Mouse (Mus musculus): ENCODE measurements around the gene Lrrc1. TPM values are rescaled to one million over a fixed set of nuclear protein-coding genes. Genes with fewer than 3 reads are reported as not detected.

Gene Lrrc1
- polyA plus RNA-seq, 1 experiment from 2014 or later, result 27.4 TPM

DNA sequence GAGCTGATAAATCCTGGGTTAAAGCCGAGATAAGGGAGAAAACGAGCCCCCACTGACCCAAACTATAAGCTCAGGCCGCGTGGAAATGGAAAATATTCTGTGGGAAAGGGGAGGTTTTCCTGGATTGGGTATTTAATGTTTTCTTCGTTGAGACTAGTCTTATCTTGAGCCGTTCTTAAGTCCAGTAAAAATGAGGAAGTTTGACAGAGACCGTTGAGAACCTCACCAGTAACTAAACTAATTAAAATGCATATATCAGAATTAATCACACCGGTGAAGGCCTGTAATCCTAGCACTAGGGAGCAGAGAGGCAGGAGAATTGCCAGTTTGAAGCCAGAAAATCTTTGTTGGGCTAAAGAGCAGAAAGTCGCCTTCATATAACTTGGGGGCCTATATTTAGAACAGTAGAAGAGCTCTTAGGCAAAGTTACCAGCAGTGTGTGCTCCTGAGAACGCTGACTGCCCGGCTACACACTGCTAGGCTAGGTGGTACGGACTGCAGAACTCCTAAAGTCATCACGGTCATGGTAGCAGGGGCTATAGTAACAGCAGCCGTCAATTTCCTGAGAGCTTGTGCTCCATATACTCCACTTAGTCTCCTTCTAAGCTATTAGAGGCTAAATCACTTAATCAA is 116.4 kb downstream of the Lrrc1 start:
- no peak for DNase-seq (ENCODE audit: low read depth, low spot score)
- CTCF ChIA-PET, result interaction anchor here (0.7 kb wide), 1 partner anchor 14 kb away, joined by 3 read pairs; no protein-coding TSS in a partner anchor
- H3K27me3 ChIP-seq, result no peaks in the 10 kb centered on the region
- POLR2A ChIA-PET, result interaction anchor here (1.5 kb wide), 1 partner anchor 46 kb away, joined by 3 read pairs; no protein-coding TSS in a partner anchor
- no peak for TF ChIP-seq CTCF (IDR thresholded peaks at IDR 0.05)
- in situ Hi-C loops (cut with MboI; ENCODE audit: low pct_unique_long_range_greater_than_20kb), result no loop called here
- ATAC-seq, result no peak

DNA sequence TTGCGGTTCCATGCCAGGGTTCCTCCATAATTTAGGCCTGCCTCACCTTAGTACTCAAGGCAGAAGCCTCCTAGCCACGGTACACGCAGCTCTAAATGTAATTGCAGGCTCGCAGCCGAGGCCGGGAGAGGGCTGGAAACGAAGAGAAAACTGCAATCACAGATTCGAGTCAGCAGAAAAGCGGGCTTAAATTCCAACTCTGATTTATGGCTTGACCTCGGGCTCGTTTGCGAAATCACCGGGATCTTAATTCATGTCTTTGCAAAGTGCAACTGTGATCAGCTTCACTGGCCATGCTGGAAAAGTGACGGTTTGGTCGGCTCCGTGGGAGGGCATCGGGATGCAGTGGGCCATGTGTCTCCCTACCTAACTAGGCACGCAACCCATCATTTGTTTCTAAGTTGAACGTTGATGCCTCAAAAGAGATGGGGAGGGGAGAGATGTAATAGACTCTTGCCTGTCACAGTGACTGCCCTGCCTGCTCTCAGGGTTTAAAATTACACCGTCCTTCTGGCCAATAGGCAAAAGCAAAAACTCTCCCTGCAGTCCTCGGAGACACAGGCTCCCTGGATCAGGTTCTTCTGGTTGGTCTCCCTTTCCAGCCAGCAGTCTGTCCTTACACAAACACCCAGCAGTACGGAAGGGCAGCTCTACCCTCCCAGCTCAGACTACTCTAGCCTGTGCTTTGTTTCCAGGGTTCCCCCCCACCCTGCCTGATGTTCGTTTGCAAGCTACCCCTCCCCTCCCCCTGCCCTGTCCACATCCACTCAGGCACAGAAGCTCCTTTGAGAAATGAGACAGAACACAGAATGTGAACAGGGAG is 117.2 kb downstream of the Lrrc1 start:
- POLR2A ChIA-PET, result interaction anchor here (1.5 kb wide), 1 partner anchor 46 kb away, joined by 3 read pairs; no protein-coding TSS in a partner anchor
- no peak for TF ChIP-seq CTCF (IDR thresholded peaks at IDR 0.05)
- DNase-seq (ENCODE audit: low read depth, low spot score) (peak; percentile 75), ATAC-seq (peak; percentile 94)
- H3K27me3 ChIP-seq, result no peaks in the 10 kb centered on the region
- in situ Hi-C loops (cut with MboI; ENCODE audit: low pct_unique_long_range_greater_than_20kb), result no loop called here
- CTCF ChIA-PET, result no interaction called here

DNA sequence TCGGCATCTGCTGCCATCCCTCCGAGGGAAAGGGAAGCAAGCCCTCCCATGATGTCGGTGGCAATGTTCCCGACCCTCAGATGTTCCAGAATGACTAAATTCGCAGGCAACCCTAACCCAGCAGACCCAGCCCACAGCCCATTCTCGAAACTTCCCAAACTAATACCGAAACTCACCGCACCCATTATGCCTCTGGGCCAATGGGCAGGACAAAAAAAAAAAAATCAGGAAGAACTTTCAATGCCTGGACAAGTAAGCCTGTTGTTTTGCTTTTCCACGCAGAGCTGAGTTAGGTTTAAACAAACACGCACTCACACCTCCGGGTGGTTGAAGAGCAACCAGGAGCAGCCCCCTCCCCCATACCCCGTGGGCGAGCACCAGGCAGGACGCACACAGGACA is 118.6 kb downstream of the Lrrc1 start:
- H3K27me3 ChIP-seq, result no peaks in the 10 kb centered on the region
- ATAC-seq (no peak), DNase-seq (ENCODE audit: low read depth, low spot score) (no peak)
- ChIA-PET POLR2A (no interaction called here), CTCF (no interaction called here)
- TF ChIP-seq CTCF (IDR thresholded peaks at IDR 0.05), result no peak
- in situ Hi-C loops (cut with MboI; ENCODE audit: low pct_unique_long_range_greater_than_20kb), result no loop called here

DNA sequence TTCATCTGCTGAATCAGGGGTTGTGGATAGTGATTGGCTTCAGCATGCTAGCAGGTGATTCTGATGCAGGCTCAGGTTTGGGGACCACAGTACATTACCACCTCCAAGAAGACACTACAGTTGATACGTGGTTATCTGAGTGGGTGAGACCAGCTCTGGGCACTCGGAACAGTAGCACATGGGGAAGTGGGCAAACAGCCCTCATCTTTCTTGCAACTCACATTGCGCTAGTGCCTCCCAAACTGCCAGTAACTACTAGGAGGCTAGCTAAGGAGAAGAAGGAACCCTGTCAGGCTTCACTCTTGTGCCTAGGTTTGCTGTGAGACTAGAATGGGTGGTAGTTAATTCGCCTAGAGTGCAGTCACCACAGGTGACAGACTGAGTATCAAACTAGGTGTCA is 119.1 kb downstream of the Lrrc1 start:
- in situ Hi-C loops (cut with MboI; ENCODE audit: low pct_unique_long_range_greater_than_20kb), result no loop called here
- ChIA-PET POLR2A (no interaction called here), CTCF (interaction anchor here (1.0 to 1.7 kb wide), 2 partner anchors 74 to 152 kb away, joined by 3 to 4 read pairs; no protein-coding TSS in a partner anchor)
- TF ChIP-seq CTCF (IDR thresholded peaks at IDR 0.05), result no peak
- ATAC-seq (no peak), DNase-seq (ENCODE audit: low read depth, low spot score) (no peak)
- H3K27me3 ChIP-seq, result no peaks in the 10 kb centered on the region

DNA sequence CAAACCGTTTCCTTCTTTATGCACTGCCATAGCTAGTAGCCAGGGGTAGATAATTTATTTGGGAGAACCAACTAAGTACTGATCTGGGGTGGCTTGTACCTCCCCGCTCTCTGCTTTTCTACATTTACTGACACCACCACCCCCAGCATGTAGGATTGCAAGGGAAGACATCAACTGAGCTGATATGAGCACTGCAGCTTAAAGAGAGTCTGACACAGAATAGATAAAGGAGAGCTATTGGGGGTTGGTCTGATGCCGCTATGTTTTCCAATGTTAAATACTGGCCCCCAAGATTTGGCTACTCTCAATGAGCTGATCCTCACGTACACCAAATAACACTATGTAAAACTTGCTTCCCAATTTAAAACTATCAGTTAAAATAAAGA is 124.5 kb downstream of the Lrrc1 start:
- POLR2A ChIA-PET, result no interaction called here
- DNase-seq (ENCODE audit: low read depth, low spot score) (no peak), ATAC-seq (no peak)
- no peak for TF ChIP-seq CTCF (IDR thresholded peaks at IDR 0.05)
- CTCF ChIA-PET, result interaction anchor here (1.4 kb wide), 1 partner anchor 13 kb away, joined by 4 read pairs; no protein-coding TSS in a partner anchor
- no peaks in the 10 kb centered on the region for H3K27me3 ChIP-seq
- in situ Hi-C loops (cut with MboI; ENCODE audit: low pct_unique_long_range_greater_than_20kb), result loop anchor here (25.0 kb wide), 1 partner anchor 367 kb away; no protein-coding TSS in a partner anchor

DNA sequence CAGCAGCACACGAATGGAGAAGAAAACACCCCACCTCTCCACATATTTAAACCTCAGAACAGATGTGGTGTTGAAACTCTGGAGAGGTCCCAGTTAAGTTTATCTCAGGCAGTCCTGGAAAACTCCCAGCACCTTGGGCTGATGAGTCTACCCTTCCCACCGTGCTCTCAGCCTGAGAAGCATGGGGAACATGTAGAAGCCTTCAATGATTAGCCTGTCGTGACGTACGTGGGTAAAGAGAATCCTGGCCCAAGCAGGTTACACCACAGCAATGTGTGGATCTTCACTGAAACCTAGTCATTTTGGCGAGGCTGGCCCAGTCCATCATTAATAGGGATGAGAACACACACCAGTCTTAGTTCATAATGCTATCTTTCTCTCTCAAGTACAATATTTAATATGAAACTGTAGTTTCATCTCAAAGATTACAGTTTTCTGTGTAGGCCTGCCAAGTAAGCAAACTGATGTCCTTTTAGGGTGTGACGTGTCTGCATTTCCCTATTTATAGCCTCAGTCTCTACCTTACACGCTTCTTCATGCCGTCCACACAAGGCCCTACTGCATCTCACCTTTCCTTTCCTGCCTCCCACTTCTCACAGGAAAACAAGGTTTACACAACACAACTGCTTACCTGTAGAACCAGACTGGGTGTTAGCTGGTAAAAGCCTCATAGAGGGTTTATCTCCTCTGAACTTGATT is 125.0 kb downstream of the Lrrc1 start:
- no peak for TF ChIP-seq CTCF (IDR thresholded peaks at IDR 0.05)
- H3K27me3 ChIP-seq, result no peaks in the 10 kb centered on the region
- no peak for ATAC-seq
- ChIA-PET POLR2A (interaction anchor here (1.1 kb wide), 1 partner anchor 125 kb away, joined by 3 read pairs; the partner anchor contains the start of gene Lrrc1), CTCF (interaction anchor here (1.4 kb wide), 1 partner anchor 12 kb away, joined by 4 read pairs; no protein-coding TSS in a partner anchor)
- DNase-seq (ENCODE audit: low read depth, low spot score), result no peak
- in situ Hi-C loops (cut with MboI; ENCODE audit: low pct_unique_long_range_greater_than_20kb), result loop anchor here (25.0 kb wide), 1 partner anchor 368 kb away; no protein-coding TSS in a partner anchor

DNA sequence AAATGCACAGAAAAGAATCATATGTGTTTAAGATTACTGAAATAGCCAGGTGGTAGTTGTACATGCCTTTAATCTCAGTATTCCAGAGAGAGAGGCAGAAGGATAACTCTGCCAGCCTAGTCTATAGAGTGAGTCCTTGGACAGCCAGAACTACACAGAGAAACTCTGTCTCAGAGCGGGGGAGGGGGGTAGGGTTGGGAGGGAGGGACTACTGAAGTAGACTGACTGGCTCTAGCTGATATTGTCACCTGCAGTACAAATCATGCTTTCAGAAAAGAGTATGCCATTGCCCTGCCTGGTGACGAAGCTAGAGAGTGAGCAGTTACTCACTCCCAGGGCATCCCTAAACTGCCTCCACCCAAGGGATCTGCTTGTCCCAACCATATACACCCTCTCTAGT is 125.9 kb downstream of the Lrrc1 start:
- DNase-seq (ENCODE audit: low read depth, low spot score) (no peak), ATAC-seq (no peak)
- ChIA-PET POLR2A (interaction anchor here (1.1 kb wide), 1 partner anchor 126 kb away, joined by 3 read pairs; the partner anchor contains the start of gene Lrrc1), CTCF (interaction anchor here (0.7 kb wide), 1 partner anchor 26 kb away, joined by 3 read pairs; no protein-coding TSS in a partner anchor)
- no peaks in the 10 kb centered on the region for H3K27me3 ChIP-seq
- TF ChIP-seq CTCF (IDR thresholded peaks at IDR 0.05), result no peak
- in situ Hi-C loops (cut with MboI; ENCODE audit: low pct_unique_long_range_greater_than_20kb), result loop anchor here (25.0 kb wide), 1 partner anchor 369 kb away; no protein-coding TSS in a partner anchor

DNA sequence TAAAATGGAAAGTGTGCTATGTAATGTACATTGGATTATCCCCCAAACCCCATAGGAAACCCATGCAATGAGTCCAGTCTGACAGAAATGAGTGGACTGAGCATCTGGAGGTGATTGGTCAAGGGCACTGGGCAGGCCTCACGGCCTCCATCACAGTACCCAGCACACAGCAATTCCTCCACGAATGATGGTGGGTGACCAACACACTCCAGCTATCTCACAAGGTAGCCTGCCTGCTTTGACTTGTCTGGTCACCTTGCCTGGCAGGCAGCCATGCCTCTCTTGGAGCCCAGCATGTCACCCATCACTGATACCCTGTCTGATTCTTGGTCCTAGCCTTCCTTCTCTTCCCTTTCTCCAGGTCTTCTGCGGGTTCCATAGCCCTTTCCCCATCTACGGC is 128.2 kb downstream of the Lrrc1 start:
- TF ChIP-seq CTCF (IDR thresholded peaks at IDR 0.05), result no peak
- DNase-seq (ENCODE audit: low read depth, low spot score), result no peak

DNA sequence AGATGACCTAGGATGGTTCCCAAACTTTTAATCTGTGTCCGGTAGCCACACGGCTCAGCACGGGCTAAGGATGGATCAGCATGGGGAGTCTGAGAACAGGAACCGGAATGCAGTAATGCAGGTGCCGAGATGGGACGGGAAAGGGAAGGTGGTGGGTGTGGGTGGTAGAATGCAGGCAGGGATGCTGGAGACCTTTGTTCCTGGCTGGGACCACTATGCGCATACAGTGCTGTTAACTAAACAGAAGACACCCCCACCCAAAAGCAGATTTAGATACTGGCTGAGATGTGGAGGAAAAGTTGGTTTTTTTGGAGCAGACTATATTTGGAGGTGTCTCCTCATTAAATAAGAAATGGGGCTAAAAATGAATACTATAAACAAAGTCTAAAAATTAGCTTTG is 128.7 kb downstream of the Lrrc1 start:
- in situ Hi-C loops (cut with MboI; ENCODE audit: low pct_unique_long_range_greater_than_20kb), result loop anchor here (25.0 kb wide), 1 partner anchor 371 kb away; no protein-coding TSS in a partner anchor
- DNase-seq (ENCODE audit: low read depth, low spot score), result no peak
- no peak for TF ChIP-seq CTCF (IDR thresholded peaks at IDR 0.05)
- no peak for ATAC-seq
- CTCF ChIA-PET, result no interaction called here
- POLR2A ChIA-PET, result no interaction called here
- H3K27me3 ChIP-seq, result no peaks in the 10 kb centered on the region

More for the DNA sequence above, 128.2 kb downstream of the Lrrc1 start:
- POLR2A ChIA-PET, result no interaction called here
- in situ Hi-C loops (cut with MboI; ENCODE audit: low pct_unique_long_range_greater_than_20kb), result loop anchor here (25.0 kb wide), 1 partner anchor 371 kb away; no protein-coding TSS in a partner anchor
- CTCF ChIA-PET, result no interaction called here
- no peak for ATAC-seq
- no peaks in the 10 kb centered on the region for H3K27me3 ChIP-seq

DNA sequence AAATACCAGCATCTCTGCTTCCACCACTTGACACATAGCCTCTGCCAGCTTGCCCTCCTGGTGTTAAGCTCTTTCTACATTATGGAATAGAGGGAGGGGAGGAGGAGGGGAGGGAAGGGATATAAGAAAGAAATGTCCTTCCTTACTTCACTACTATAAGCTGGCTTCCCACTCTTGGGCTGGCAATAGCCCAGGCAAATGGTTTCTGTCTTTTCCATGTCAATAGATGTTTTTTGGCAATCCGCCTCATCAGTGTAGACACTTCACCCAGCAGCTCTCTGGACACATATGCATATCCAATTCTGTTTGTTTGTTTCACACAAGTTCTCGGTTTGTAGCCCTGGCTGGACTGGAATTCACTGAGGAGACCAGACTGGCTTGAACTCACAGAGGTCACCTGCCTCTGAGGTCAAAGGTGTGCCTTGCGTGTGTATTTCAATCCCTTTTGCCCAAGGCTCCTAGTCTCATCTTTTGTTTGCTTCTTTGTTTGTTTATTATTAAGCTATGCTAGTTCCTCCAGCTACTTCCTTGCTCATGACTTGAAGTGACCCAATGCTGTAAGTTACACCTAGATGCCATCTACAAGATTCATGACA is 132.7 kb downstream of the Lrrc1 start:
- POLR2A ChIA-PET, result no interaction called here
- no peak for TF ChIP-seq CTCF (IDR thresholded peaks at IDR 0.05)
- DNase-seq (ENCODE audit: low read depth, low spot score), result no peak
- no peaks in the 10 kb centered on the region for H3K27me3 ChIP-seq
- in situ Hi-C loops (cut with MboI; ENCODE audit: low pct_unique_long_range_greater_than_20kb), result loop anchor here (25.0 kb wide), 1 partner anchor 375 kb away; no protein-coding TSS in a partner anchor
- CTCF ChIA-PET, result interaction anchor here (1.2 kb wide), 2 partner anchors 9 to 184 kb away, joined by 3 read pairs; no protein-coding TSS in a partner anchor
- no peak for ATAC-seq
